Mouse (Mus musculus): Measurements from ENCODE around the gene Ptrh1. TPM values are rescaled to one million over a fixed set of nuclear protein-coding genes. Genes with fewer than 3 reads are reported as not detected.
A peak's percentile ranks its signal among the peaks of the same experiment; 100 is the strongest.

Ptrh1 gene
- polyA plus RNA-seq (2014; fragmentation: Nextera tagmentation; extraction: Ambion mirVana) = 4.3 and 5.6 TPM in 2 replicates

DNA sequence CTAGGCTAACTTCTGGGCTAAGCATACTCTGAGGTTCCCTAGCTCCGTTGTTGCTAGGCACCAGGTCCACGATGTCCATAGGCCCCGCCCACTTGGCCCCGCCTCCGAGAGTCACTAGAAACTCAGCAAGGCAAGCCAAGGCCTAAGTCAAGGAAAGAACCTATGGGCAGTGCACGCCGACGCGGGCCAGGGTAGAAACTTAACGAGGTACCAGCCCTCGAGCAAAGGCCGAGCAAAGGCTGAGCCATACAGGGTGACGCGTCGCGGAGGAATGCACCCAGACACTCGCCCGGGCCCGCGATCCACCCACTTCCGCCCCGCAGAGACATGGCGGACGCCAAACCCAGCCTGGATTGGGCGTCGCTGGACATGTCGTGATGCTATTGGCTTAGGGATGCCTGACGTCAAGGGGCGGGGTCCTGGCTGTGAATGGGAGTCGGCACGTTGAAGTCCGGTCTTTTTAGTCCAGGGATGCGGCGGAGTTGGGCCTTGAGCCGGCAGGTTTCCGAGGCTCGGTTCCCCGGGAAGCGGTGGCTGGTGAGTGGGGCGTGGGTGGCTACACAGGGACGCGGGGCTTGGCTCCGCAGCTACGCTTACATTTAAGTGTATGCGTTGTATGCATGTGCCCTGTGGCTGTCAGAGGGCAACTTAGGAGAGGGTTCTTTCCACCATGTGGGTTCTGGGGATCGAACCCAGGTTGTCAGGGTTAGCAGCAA, at the start of gene Ptrh1, which contains the start of gene Ttc16:
Ptrh1 (plus strand) TSS at position 428 of the 716 bp plus-strand sequence.
Ttc16 (minus strand) TSS at position 275 of the 716 bp plus-strand sequence.
- no peaks in the 10 kb centered on the region for H3K4me1 ChIP-seq (ENCODE audit: control insufficient read depth, insufficient read depth, low read length)
- 0 out of 2 replicates have a peak within 1 kb of the TSS, but pooled peaks have one; percentile 23 for H3K27ac ChIP-seq (ENCODE audit: low read length)
- no peaks in the 10 kb centered on the region for H3K36me3 ChIP-seq (ENCODE audit: control insufficient read depth, insufficient read depth, low read length)
- 0 out of 2 replicates have a peak within 1 kb of the TSS, but pooled peaks have one; percentile 10 for H3K9ac ChIP-seq (replicated peaks; ENCODE audit: low read depth, low read length)
- no peaks in the 10 kb centered on the region for H3K9me3 ChIP-seq (ENCODE audit: control insufficient read depth, low read depth, low read length)
- peak within 1 kb of the TSS; percentile 51 for H3K4me3 ChIP-seq (ENCODE audit: low read depth, low read length)
- no peaks in the 10 kb centered on the region for H3K27me3 ChIP-seq (ENCODE audit: control insufficient read depth, insufficient read depth, low read length)
- H3K4me2 ChIP-seq (replicated peaks; ENCODE audit: low read depth, low read length) = peak within 1 kb of the TSS; percentile 76
- peak; percentile 96 for ATAC-seq (ENCODE audit: insufficient number of reproducible peaks, insufficient read depth, low FRiP score, low read depth)
- WGBS = under 1% methylated on average over 46 of the region's 46 CpGs

GRCm38 (mm10) chr2:32727435-32727834, 48.2 kb upstream of the Ptrh1 start:
- peak; percentile 93 for ATAC-seq (ENCODE audit: insufficient number of reproducible peaks, insufficient read depth, low FRiP score, low read depth)
- Histone ChIP-seq H3K9me3 (ENCODE audit: control insufficient read depth, low read depth, low read length) (no peaks in the 10 kb centered on the region), H3K4me2 (replicated peaks; ENCODE audit: low read depth, low read length) (peak overlapping the region; percentile 51), H3K27ac (ENCODE audit: low read length) (peak overlapping the region; percentile 28; the same call in 1 of the 2 replicates), H3K4me3 (ENCODE audit: low read depth, low read length) (peak overlapping the region; percentile 29), H3K9ac (replicated peaks; ENCODE audit: low read depth, low read length) (0 out of 2 replicates have a peak overlapping the region, but pooled peaks have one; percentile 11), H3K27me3 (ENCODE audit: control insufficient read depth, insufficient read depth, low read length) (no peaks in the 10 kb centered on the region), H3K4me1 (ENCODE audit: control insufficient read depth, insufficient read depth, low read length) (peaks cover 25% of the 10 kb centered on the region), H3K36me3 (ENCODE audit: control insufficient read depth, insufficient read depth, low read length) (no peaks in the 10 kb centered on the region; the same call in 1 of the 2 replicates)
- WGBS = 1% methylated on average over 16 of the region's 16 CpGs

- 46% methylated on average over 7 of the region's 7 CpGs for WGBS
- no peak for ATAC-seq (ENCODE audit: insufficient number of reproducible peaks, insufficient read depth, low FRiP score, low read depth)
- Histone ChIP-seq H3K9me3 (ENCODE audit: control insufficient read depth, low read depth, low read length) (no peaks in the 10 kb centered on the region), H3K4me3 (ENCODE audit: low read depth, low read length) (peak overlapping the region; percentile 29), H3K4me1 (ENCODE audit: control insufficient read depth, insufficient read depth, low read length) (peaks cover 26% of the 10 kb centered on the region), H3K4me2 (replicated peaks; ENCODE audit: low read depth, low read length) (peak overlapping the region; percentile 51), H3K36me3 (ENCODE audit: control insufficient read depth, insufficient read depth, low read length) (no peaks in the 10 kb centered on the region; the same call in 1 of the 2 replicates), H3K9ac (replicated peaks; ENCODE audit: low read depth, low read length) (peak overlapping the region; percentile 10; the same call in 1 of the 2 replicates), H3K27me3 (ENCODE audit: control insufficient read depth, insufficient read depth, low read length) (no peaks in the 10 kb centered on the region), H3K27ac (ENCODE audit: low read length) (peak overlapping the region; percentile 58; the same call in 1 of the 2 replicates)
Measured at GRCm38 (mm10) chr2:32728463-32728862, 47.1 kb upstream of the Ptrh1 start.

DNA sequence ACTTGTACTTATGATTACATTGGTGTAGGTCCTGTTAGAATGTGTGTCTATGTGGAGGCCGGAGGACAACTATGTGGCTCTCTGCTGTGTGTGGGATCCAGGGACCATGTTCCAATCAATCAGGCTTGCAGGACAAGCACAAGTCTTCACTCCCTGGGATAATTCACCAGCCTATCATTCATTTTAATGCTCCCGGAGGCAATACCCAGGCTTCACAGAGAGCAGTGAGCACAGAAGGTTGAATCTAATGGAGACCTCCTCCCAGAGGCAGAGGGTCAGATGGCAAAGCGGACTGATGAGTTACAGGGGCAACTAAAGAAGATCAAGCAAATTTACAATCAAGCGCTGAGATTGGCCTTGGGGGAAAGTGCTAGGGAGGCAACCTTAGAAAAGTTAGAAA, 46.0 kb upstream of the Ptrh1 start:
- Histone ChIP-seq H3K4me3 (ENCODE audit: low read depth, low read length) (peak overlapping the region; percentile 8; the same call in 1 of the 2 replicates), H3K27ac (ENCODE audit: low read length) (peak overlapping the region; percentile 58; the same call in 1 of the 2 replicates), H3K9me3 (ENCODE audit: control insufficient read depth, low read depth, low read length) (no peaks in the 10 kb centered on the region), H3K4me2 (replicated peaks; ENCODE audit: low read depth, low read length) (peak overlapping the region; percentile 51), H3K27me3 (ENCODE audit: control insufficient read depth, insufficient read depth, low read length) (no peaks in the 10 kb centered on the region), H3K36me3 (ENCODE audit: control insufficient read depth, insufficient read depth, low read length) (no peaks in the 10 kb centered on the region; the same call in 1 of the 2 replicates), H3K9ac (replicated peaks; ENCODE audit: low read depth, low read length) (no peak overlapping the region), H3K4me1 (ENCODE audit: control insufficient read depth, insufficient read depth, low read length) (peaks cover 28% of the 10 kb centered on the region)
- ATAC-seq (ENCODE audit: insufficient number of reproducible peaks, insufficient read depth, low FRiP score, low read depth) = no peak
- 70% methylated on average over 4 of the region's 4 CpGs for WGBS

DNA sequence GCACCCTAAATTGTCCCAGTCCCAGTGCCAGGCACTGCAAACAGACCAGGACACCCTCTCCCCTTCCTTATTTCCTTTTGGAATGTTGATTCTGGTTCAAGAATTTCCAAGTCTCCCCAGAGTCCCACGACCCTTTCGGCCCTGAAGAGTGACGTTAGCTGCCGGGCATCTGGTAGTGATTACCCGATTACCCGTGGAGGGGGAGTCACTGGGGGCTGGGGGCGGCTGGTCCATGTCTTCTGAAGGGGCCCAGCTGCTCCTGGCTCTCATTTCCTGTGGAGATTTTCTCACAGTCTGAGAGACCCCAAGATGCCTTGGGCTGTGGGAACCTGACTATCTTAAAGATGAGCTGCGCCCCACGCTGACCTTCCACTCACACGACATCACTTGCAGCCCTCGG, 44.7 kb upstream of the Ptrh1 start:
- Histone ChIP-seq H3K27ac (ENCODE audit: low read length) (peak overlapping the region; percentile 83), H3K36me3 (ENCODE audit: control insufficient read depth, insufficient read depth, low read length) (no peaks in the 10 kb centered on the region; the same call in 1 of the 2 replicates), H3K9ac (replicated peaks; ENCODE audit: low read depth, low read length) (no peak overlapping the region), H3K4me2 (replicated peaks; ENCODE audit: low read depth, low read length) (peak overlapping the region; percentile 51), H3K27me3 (ENCODE audit: control insufficient read depth, insufficient read depth, low read length) (no peaks in the 10 kb centered on the region), H3K4me3 (ENCODE audit: low read depth, low read length) (no peak overlapping the region), H3K4me1 (ENCODE audit: control insufficient read depth, insufficient read depth, low read length) (peaks cover 35% of the 10 kb centered on the region), H3K9me3 (ENCODE audit: control insufficient read depth, low read depth, low read length) (no peaks in the 10 kb centered on the region)
- WGBS = 22% methylated on average over 11 of the region's 11 CpGs
- no peak for ATAC-seq (ENCODE audit: insufficient number of reproducible peaks, insufficient read depth, low FRiP score, low read depth)

DNA sequence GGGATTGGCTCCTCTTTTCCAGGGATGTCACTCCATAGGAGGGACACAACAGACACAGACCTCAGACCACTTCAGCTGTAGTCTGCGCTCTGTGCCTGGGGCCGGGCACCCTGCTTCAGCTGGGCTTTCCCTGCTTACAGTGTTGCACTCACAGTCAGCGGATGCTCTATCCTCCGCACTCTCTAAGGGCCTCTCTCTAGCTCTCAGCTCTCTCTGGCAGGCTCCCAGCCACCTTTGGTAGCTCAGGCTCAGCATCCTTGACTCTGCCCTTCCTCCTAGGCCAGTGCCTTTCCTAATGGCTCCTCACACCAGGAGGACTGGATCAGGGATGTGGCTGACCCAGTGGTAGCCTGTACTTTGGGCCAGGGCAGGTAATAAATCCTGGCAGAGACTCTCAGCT, 43.7 kb upstream of the Ptrh1 start:
- Histone ChIP-seq H3K27ac (ENCODE audit: low read length) (peak overlapping the region; percentile 83), H3K36me3 (ENCODE audit: control insufficient read depth, insufficient read depth, low read length) (no peaks in the 10 kb centered on the region; the same call in 1 of the 2 replicates), H3K4me1 (ENCODE audit: control insufficient read depth, insufficient read depth, low read length) (peaks cover 38% of the 10 kb centered on the region), H3K9me3 (ENCODE audit: control insufficient read depth, low read depth, low read length) (no peaks in the 10 kb centered on the region), H3K4me2 (replicated peaks; ENCODE audit: low read depth, low read length) (0 out of 2 replicates have a peak overlapping the region, but pooled peaks have one; percentile 13), H3K9ac (replicated peaks; ENCODE audit: low read depth, low read length) (no peak overlapping the region), H3K27me3 (ENCODE audit: control insufficient read depth, insufficient read depth, low read length) (no peaks in the 10 kb centered on the region), H3K4me3 (ENCODE audit: low read depth, low read length) (no peak overlapping the region)
- 50% methylated on average over 4 of the region's 4 CpGs for WGBS
- no peak for ATAC-seq (ENCODE audit: insufficient number of reproducible peaks, insufficient read depth, low FRiP score, low read depth)

DNA sequence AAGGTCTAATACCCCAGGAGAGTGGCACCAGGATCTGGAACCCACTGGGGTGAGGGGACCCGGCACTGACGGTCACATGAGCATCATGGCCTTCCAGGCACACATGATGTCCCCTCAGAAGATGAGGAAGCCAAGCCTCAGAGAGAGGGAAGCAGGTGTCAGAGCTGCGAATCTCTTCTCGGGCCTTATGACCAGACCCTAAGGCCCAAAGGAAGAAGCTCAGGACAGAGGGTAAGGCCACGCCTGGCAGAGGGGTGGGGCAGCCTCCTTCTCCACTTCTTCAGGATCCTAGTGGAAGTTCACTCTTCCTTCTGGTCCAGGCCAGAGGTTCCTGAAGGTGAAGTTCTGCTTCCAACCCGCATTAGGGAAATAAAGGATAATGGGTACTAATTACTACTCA, 42.9 kb upstream of the Ptrh1 start:
- WGBS = 79% methylated on average over 6 of the region's 6 CpGs
- no peak overlapping the region for H3K27ac ChIP-seq (ENCODE audit: low read length)
- no peaks in the 10 kb centered on the region for H3K9me3 ChIP-seq (ENCODE audit: control insufficient read depth, low read depth, low read length)
- peaks cover 38% of the 10 kb centered on the region for H3K4me1 ChIP-seq (ENCODE audit: control insufficient read depth, insufficient read depth, low read length)
- no peaks in the 10 kb centered on the region for H3K27me3 ChIP-seq (ENCODE audit: control insufficient read depth, insufficient read depth, low read length)
- no peak overlapping the region for H3K4me2 ChIP-seq (replicated peaks; ENCODE audit: low read depth, low read length)
- H3K36me3 ChIP-seq (ENCODE audit: control insufficient read depth, insufficient read depth, low read length) = no peaks in the 10 kb centered on the region; the same call in 1 of the 2 replicates
- H3K9ac ChIP-seq (replicated peaks; ENCODE audit: low read depth, low read length) = no peak overlapping the region
- H3K4me3 ChIP-seq (ENCODE audit: low read depth, low read length) = no peak overlapping the region
- ATAC-seq (ENCODE audit: insufficient number of reproducible peaks, insufficient read depth, low FRiP score, low read depth) = no peak

DNA sequence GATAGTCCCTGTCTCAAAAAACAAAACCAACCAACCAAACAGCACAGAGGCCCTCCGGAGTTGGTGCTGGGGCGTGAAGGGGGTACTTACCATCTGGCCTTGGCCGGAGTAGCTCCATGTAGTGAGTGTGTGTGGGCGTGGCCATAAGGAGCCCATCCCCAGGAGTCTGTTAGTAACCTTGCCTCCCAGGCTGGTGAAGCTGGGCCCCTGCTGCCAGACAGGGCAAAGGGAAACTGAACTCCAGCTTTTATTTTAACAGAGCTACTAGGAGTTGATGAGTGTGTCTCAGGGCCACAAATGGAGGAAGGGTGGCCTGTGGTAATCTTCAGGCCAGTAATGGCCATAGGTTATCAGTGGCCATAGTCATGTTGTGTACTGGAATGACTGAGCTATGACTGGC, 41.1 kb upstream of the Ptrh1 start:
- 40% methylated on average over 4 of the region's 4 CpGs for WGBS
- no peaks in the 10 kb centered on the region for H3K9me3 ChIP-seq (ENCODE audit: control insufficient read depth, low read depth, low read length)
- no peaks in the 10 kb centered on the region for H3K27me3 ChIP-seq (ENCODE audit: control insufficient read depth, insufficient read depth, low read length)
- no peak overlapping the region for H3K4me3 ChIP-seq (ENCODE audit: low read depth, low read length)
- H3K4me1 ChIP-seq (ENCODE audit: control insufficient read depth, insufficient read depth, low read length) = peaks cover 35% of the 10 kb centered on the region
- ATAC-seq (ENCODE audit: insufficient number of reproducible peaks, insufficient read depth, low FRiP score, low read depth) = no peak
- H3K27ac ChIP-seq (ENCODE audit: low read length) = peak overlapping the region; percentile 63; the same call in 1 of the 2 replicates
- H3K9ac ChIP-seq (replicated peaks; ENCODE audit: low read depth, low read length) = no peak overlapping the region
- no peak overlapping the region for H3K4me2 ChIP-seq (replicated peaks; ENCODE audit: low read depth, low read length)
- H3K36me3 ChIP-seq (ENCODE audit: control insufficient read depth, insufficient read depth, low read length) = no peaks in the 10 kb centered on the region; the same call in 1 of the 2 replicates
